Mouse (Mus musculus) G1E (cell line): ENCODE data around the gene Klhdc2.

ENCODE experiments used
- CTCF ChIP-seq: IDR thresholded peaks from 2 replicates; pipeline ENCODE4 v1.5.1; 2012; ENCODE audit warnings: low read depth, low read length, inconsistent platforms, mixed read lengths
- GATA1 ChIP-seq: IDR thresholded peaks from 2 replicates; pipeline ENCODE4 v1.6.1; 2012; ENCODE audit warnings: borderline replicate concordance, low read length, inconsistent platforms, mixed read lengths
- TAL1 ChIP-seq: conservative IDR thresholded peaks from 2 replicates; pipeline ENCODE4 v1.6.1; 2012; ENCODE audit warnings: low read depth, low read length, inconsistent platforms, mixed read lengths

- no peak for TF ChIP-seq CTCF
- TF ChIP-seq TAL1, result no peak
- no peak for TF ChIP-seq GATA1
These were observed 5.7 kb downstream of the Klhdc2 start for GRCm38 (mm10) chr12:69302171-69302570.
